8 mouse cellular contexts compared by ENCODE assay signal in genomic region chr13:21752356-21752755, GRCm38 (mm10). TPM values are rescaled to one million over a fixed set of nuclear protein-coding genes. Genes with fewer than 3 reads are reported as not detected.
A peak's percentile ranks its signal among the peaks of the same experiment; 100 is the strongest.
DNase-seq lines count a peak whose midpoint lies in the region; ATAC-seq and TF ChIP-seq lines count a peak whose summit lies in the region.

No protein-coding gene starts in this region.

- H3K27ac ChIP-seq in midbrain, embryonic 10.5 days (replicated peaks) = peak overlapping the region; percentile 91
- H3K27ac ChIP-seq in midbrain, postnatal 0 days (ENCODE audit: low read depth, low read length) = no peak overlapping the region
- no peak overlapping the region for H3K27ac ChIP-seq in hindbrain, postnatal 0 days
- H3K27ac ChIP-seq in neural tube, embryonic 14.5 days (ENCODE audit: low read depth, low read length) = no peak overlapping the region

- WGBS in midbrain, embryonic 10.5 days = 50% methylated on average over 3 of the region's 3 CpGs
- 34% methylated on average over 3 of the region's 3 CpGs for WGBS in midbrain, postnatal 0 days
- 49% methylated on average over 3 of the region's 3 CpGs for WGBS in hindbrain, postnatal 0 days
- WGBS in neural tube, embryonic 14.5 days = 49% methylated on average over 3 of the region's 3 CpGs

- no peaks in the 10 kb centered on the region for H3K36me3 ChIP-seq in midbrain, embryonic 10.5 days
- H3K36me3 ChIP-seq in midbrain, postnatal 0 days (ENCODE audit: insufficient read depth, low read length) = no peaks in the 10 kb centered on the region
- H3K36me3 ChIP-seq in hindbrain, postnatal 0 days (ENCODE audit: insufficient read depth, low read length) = no peaks in the 10 kb centered on the region
- no peaks in the 10 kb centered on the region for H3K36me3 ChIP-seq in neural tube, embryonic 14.5 days (ENCODE audit: control insufficient read depth, insufficient read depth, low read length)

- DNase-seq in midbrain, embryonic 10.5 days (ENCODE audit: low spot score) = peak; percentile 33
- DNase-seq in midbrain, postnatal 0 days (ENCODE audit: low spot score) = no peak
- DNase-seq in embryo, embryonic 10.5 days (ENCODE audit: low spot score) = peak; percentile 59
- DNase-seq in hindbrain, postnatal 0 days (ENCODE audit: low spot score) = no peak
- no peak for DNase-seq in cerebellum, adult 18-20 months
- DNase-seq in gastrocnemius, adult 8-10 months (ENCODE audit: low spot score in 2 of 2) = no peak

- H3K9me3 ChIP-seq in midbrain, embryonic 10.5 days (replicated peaks) = no peaks in the 10 kb centered on the region
- no peaks in the 10 kb centered on the region for H3K9me3 ChIP-seq in midbrain, postnatal 0 days (ENCODE audit: low read length)
- H3K9me3 ChIP-seq in hindbrain, postnatal 0 days (ENCODE audit: low read length) = no peaks in the 10 kb centered on the region
- no peaks in the 10 kb centered on the region for H3K9me3 ChIP-seq in neural tube, embryonic 14.5 days (ENCODE audit: control insufficient read depth, low read length)

- H3K27me3 ChIP-seq in midbrain, embryonic 10.5 days (ENCODE audit: low read depth, poor library complexity, severe bottlenecking) = no peaks in the 10 kb centered on the region
- H3K27me3 ChIP-seq in midbrain, postnatal 0 days (ENCODE audit: insufficient read depth, low read length) = no peaks in the 10 kb centered on the region
- H3K27me3 ChIP-seq in hindbrain, postnatal 0 days (ENCODE audit: insufficient read depth, low read length) = no peaks in the 10 kb centered on the region
- H3K27me3 ChIP-seq in neural tube, embryonic 14.5 days (ENCODE audit: control insufficient read depth, insufficient read depth, low read length) = no peaks in the 10 kb centered on the region

- no peak overlapping the region for H3K4me2 ChIP-seq in midbrain, postnatal 0 days (ENCODE audit: low read depth, low read length, poor library complexity, severe bottlenecking)
- peak overlapping the region; percentile 64; the same call in 1 of the 2 replicates for H3K4me2 ChIP-seq in hindbrain, postnatal 0 days (ENCODE audit: low read depth, low read length)
- 0 out of 2 replicates have a peak overlapping the region, but pooled peaks have one; percentile 71 for H3K4me2 ChIP-seq in neural tube, embryonic 14.5 days (ENCODE audit: low read depth, low read length)

- H3K9ac ChIP-seq in midbrain, postnatal 0 days (replicated peaks; ENCODE audit: low read length, poor library complexity, severe bottlenecking) = no peak overlapping the region
- H3K9ac ChIP-seq in hindbrain, postnatal 0 days (replicated peaks; ENCODE audit: low read length) = no peak overlapping the region
- no peak overlapping the region for H3K9ac ChIP-seq in neural tube, embryonic 14.5 days (replicated peaks; ENCODE audit: low read depth, low read length)

- TF ChIP-seq CTCF in midbrain, postnatal 0 days (IDR thresholded peaks at IDR 0.05) = no peak
- no peak for TF ChIP-seq CTCF in hindbrain, postnatal 0 days (IDR thresholded peaks at IDR 0.05; ENCODE audit: low read depth)

- peaks cover 59% of the 10 kb centered on the region for H3K4me1 ChIP-seq in midbrain, embryonic 10.5 days
- no peaks in the 10 kb centered on the region for H3K4me1 ChIP-seq in midbrain, postnatal 0 days (ENCODE audit: insufficient read depth, low read length)
- H3K4me1 ChIP-seq in hindbrain, postnatal 0 days (ENCODE audit: insufficient read depth, low read length) = peaks cover 9% of the 10 kb centered on the region; the same call in 1 of the 2 replicates
- peaks cover 30% of the 10 kb centered on the region for H3K4me1 ChIP-seq in neural tube, embryonic 14.5 days (ENCODE audit: control insufficient read depth, insufficient read depth, low read length)

- no peak for ATAC-seq in midbrain, postnatal 0 days (ENCODE audit: low FRiP score)
- no peak for ATAC-seq in hindbrain, postnatal 0 days
- ATAC-seq in neural tube, embryonic 14.5 days (ENCODE audit: low read depth) = no peak
- no peak for ATAC-seq in CD4-positive, CD25-positive, alpha-beta regulatory T cell, adult 4 months

- H3K4me3 ChIP-seq in midbrain, embryonic 10.5 days = peak overlapping the region; percentile 58
- no peak overlapping the region for H3K4me3 ChIP-seq in midbrain, postnatal 0 days (ENCODE audit: low read depth, low read length)
- no peak overlapping the region for H3K4me3 ChIP-seq in hindbrain, postnatal 0 days (ENCODE audit: low read length)
- no peak overlapping the region for H3K4me3 ChIP-seq in neural tube, embryonic 14.5 days (ENCODE audit: low read depth, low read length)

RNA-seq across cellular contexts. Expression of gene Hist1h2ak, which starts 1.3 kb away (rescaled TPM):
- 16.8 and 19.9 TPM in 2 replicates for polyA plus RNA-seq in midbrain, embryonic 10.5 days (2016; fragmentation: Nextera tagmentation; extraction: Ambion mirVana)
- total RNA-seq in midbrain, postnatal 0 days (2014; rRNA removed) = 254 and 276 TPM in 2 replicates
- polyA plus RNA-seq in midbrain, postnatal 0 days (2015; fragmentation: Nextera tagmentation; extraction: Ambion mirVana) = 2.4 and 4.6 TPM in 2 replicates
- 429 and 552 TPM in 2 replicates for total RNA-seq in hindbrain, postnatal 0 days (2014; rRNA removed)
- 9.9 and 13.6 TPM in 2 replicates for polyA plus RNA-seq in hindbrain, postnatal 0 days (2015; fragmentation: Nextera tagmentation; extraction: Ambion mirVana)
- 1.4 and 2.9 TPM in 2 replicates for polyA plus RNA-seq in neural tube, embryonic 14.5 days (2014; fragmentation: Nextera tagmentation; extraction: Ambion mirVana)
- not detected for total RNA-seq in gastrocnemius, adult 8-10 months (2022)
- 1 to 10 TPM in 1 of 2 experiments, not detected in 1; 2.1 TPM for polyA plus RNA-seq in CD4-positive, CD25-positive, alpha-beta regulatory T cell, adult 4 months (2017; shearing (Covaris generic))

RNA-seq across cellular contexts. Expression of gene Hist1h2bn, which starts 1.6 kb away (rescaled TPM):
- 0.55 and 2.6 TPM in 2 replicates for polyA plus RNA-seq in midbrain, embryonic 10.5 days (2016; fragmentation: Nextera tagmentation; extraction: Ambion mirVana)
- 212 and 326 TPM in 2 replicates for total RNA-seq in midbrain, postnatal 0 days (2014; rRNA removed)
- not detected in 2 replicates for polyA plus RNA-seq in midbrain, postnatal 0 days (2015; fragmentation: Nextera tagmentation; extraction: Ambion mirVana)
- total RNA-seq in hindbrain, postnatal 0 days (2014; rRNA removed) = 864 and 1,352 TPM in 2 replicates
- 1.1 TPM in 1 of 2 replicates, not detected in the other for polyA plus RNA-seq in hindbrain, postnatal 0 days (2015; fragmentation: Nextera tagmentation; extraction: Ambion mirVana)
- 1.0 TPM in 1 of 2 replicates, not detected in the other for polyA plus RNA-seq in neural tube, embryonic 14.5 days (2014; fragmentation: Nextera tagmentation; extraction: Ambion mirVana)
- total RNA-seq in gastrocnemius, adult 8-10 months (2022) = 1 to 10 TPM in 2 of 4 experiments, not detected in 2; 1.5 to 1.8 TPM
- 1 to 10 TPM in 1 of 2 experiments, not detected in 1; 5.6 TPM for polyA plus RNA-seq in CD4-positive, CD25-positive, alpha-beta regulatory T cell, adult 4 months (2017; shearing (Covaris generic))

RNA-seq across cellular contexts. Expression of gene Hist1h4k, which starts 2.1 kb away (rescaled TPM):
- polyA plus RNA-seq in midbrain, embryonic 10.5 days (2016; fragmentation: Nextera tagmentation; extraction: Ambion mirVana) = 1.7 and 6.4 TPM in 2 replicates
- total RNA-seq in midbrain, postnatal 0 days (2014; rRNA removed) = 386 and 434 TPM in 2 replicates
- 0.80 and 2.1 TPM in 2 replicates for polyA plus RNA-seq in midbrain, postnatal 0 days (2015; fragmentation: Nextera tagmentation; extraction: Ambion mirVana)
- 380 and 998 TPM in 2 replicates for total RNA-seq in hindbrain, postnatal 0 days (2014; rRNA removed)
- 1.6 and 1.9 TPM in 2 replicates for polyA plus RNA-seq in hindbrain, postnatal 0 days (2015; fragmentation: Nextera tagmentation; extraction: Ambion mirVana)
- polyA plus RNA-seq in neural tube, embryonic 14.5 days (2014; fragmentation: Nextera tagmentation; extraction: Ambion mirVana) = 1.2 TPM in 1 of 2 replicates, not detected in the other
- 10 to 100 TPM in 1 of 4 experiments, 1 to 10 TPM in 3; 5.0 to 10.8 (median 6.7) TPM for total RNA-seq in gastrocnemius, adult 8-10 months (2022)
- polyA plus RNA-seq in CD4-positive, CD25-positive, alpha-beta regulatory T cell, adult 4 months (2017; shearing (Covaris generic)) = 10 to 100 TPM in 1 of 2 experiments, 1 to 10 TPM in 1; 8.2 to 16.8 TPM

RNA-seq across cellular contexts. Expression of gene Hist1h4j, which starts 17.5 kb away (rescaled TPM):
- polyA plus RNA-seq in midbrain, embryonic 10.5 days (2016; fragmentation: Nextera tagmentation; extraction: Ambion mirVana) = 1.0 and 1.2 TPM in 2 replicates
- 304 and 479 TPM in 2 replicates for total RNA-seq in midbrain, postnatal 0 days (2014; rRNA removed)
- polyA plus RNA-seq in midbrain, postnatal 0 days (2015; fragmentation: Nextera tagmentation; extraction: Ambion mirVana) = 0.32 TPM in 1 of 2 replicates, not detected in the other
- 1,214 and 1,310 TPM in 2 replicates for total RNA-seq in hindbrain, postnatal 0 days (2014; rRNA removed)
- not detected in 2 replicates for polyA plus RNA-seq in hindbrain, postnatal 0 days (2015; fragmentation: Nextera tagmentation; extraction: Ambion mirVana)
- 0.37 and 0.75 TPM in 2 replicates for polyA plus RNA-seq in neural tube, embryonic 14.5 days (2014; fragmentation: Nextera tagmentation; extraction: Ambion mirVana)
- 1 to 10 TPM in 1 of 4 experiments, under 1 TPM in 2, not detected in 1; 0.67 to 1.6 (median 0.90) TPM for total RNA-seq in gastrocnemius, adult 8-10 months (2022)
- not detected for polyA plus RNA-seq in CD4-positive, CD25-positive, alpha-beta regulatory T cell, adult 4 months (2017; shearing (Covaris generic))

RNA-seq across cellular contexts. Expression of gene Hist1h1b, which starts 28.1 kb away (rescaled TPM):
- polyA plus RNA-seq in midbrain, embryonic 10.5 days (2016; fragmentation: Nextera tagmentation; extraction: Ambion mirVana) = 31.5 and 37.7 TPM in 2 replicates
- total RNA-seq in midbrain, postnatal 0 days (2014; rRNA removed) = 54.7 and 116 TPM in 2 replicates
- polyA plus RNA-seq in midbrain, postnatal 0 days (2015; fragmentation: Nextera tagmentation; extraction: Ambion mirVana) = 2.0 TPM in 2 replicates
- total RNA-seq in hindbrain, postnatal 0 days (2014; rRNA removed) = 263 and 411 TPM in 2 replicates
- polyA plus RNA-seq in hindbrain, postnatal 0 days (2015; fragmentation: Nextera tagmentation; extraction: Ambion mirVana) = 10.0 and 11.7 TPM in 2 replicates
- 0.68 and 1.3 TPM in 2 replicates for polyA plus RNA-seq in neural tube, embryonic 14.5 days (2014; fragmentation: Nextera tagmentation; extraction: Ambion mirVana)
- total RNA-seq in gastrocnemius, adult 8-10 months (2022) = 1 to 10 TPM in 1 of 4 experiments, under 1 TPM in 2, not detected in 1; 0.40 to 1.2 (median 0.70) TPM
- polyA plus RNA-seq in CD4-positive, CD25-positive, alpha-beta regulatory T cell, adult 4 months (2017; shearing (Covaris generic)) = 1 to 10 TPM; 3.6 to 5.1 TPM

Comparison
In these comparisons a context has a peak if more than half of its experiments do, and no peak if none do; other contexts are left out.
1. DNase-seq: peak in midbrain, embryonic 10.5 days (single experiment) and embryo, embryonic 10.5 days (single experiment); none in midbrain, postnatal 0 days (single experiment), hindbrain, postnatal 0 days (single experiment), cerebellum, adult 18-20 months (0 of 2) and gastrocnemius, adult 8-10 months (0 of 2).